Mouse (Mus musculus): ENCODE measurements around the gene Cmah. TPM values are rescaled to one million over a fixed set of nuclear protein-coding genes. Genes with fewer than 3 reads are reported as not detected.
A peak's percentile ranks its signal among the peaks of the same experiment; 100 is the strongest.

Gene Cmah
- polyA plus RNA-seq, 1 experiment from 2014 or later: 0.43 TPM

DNA sequence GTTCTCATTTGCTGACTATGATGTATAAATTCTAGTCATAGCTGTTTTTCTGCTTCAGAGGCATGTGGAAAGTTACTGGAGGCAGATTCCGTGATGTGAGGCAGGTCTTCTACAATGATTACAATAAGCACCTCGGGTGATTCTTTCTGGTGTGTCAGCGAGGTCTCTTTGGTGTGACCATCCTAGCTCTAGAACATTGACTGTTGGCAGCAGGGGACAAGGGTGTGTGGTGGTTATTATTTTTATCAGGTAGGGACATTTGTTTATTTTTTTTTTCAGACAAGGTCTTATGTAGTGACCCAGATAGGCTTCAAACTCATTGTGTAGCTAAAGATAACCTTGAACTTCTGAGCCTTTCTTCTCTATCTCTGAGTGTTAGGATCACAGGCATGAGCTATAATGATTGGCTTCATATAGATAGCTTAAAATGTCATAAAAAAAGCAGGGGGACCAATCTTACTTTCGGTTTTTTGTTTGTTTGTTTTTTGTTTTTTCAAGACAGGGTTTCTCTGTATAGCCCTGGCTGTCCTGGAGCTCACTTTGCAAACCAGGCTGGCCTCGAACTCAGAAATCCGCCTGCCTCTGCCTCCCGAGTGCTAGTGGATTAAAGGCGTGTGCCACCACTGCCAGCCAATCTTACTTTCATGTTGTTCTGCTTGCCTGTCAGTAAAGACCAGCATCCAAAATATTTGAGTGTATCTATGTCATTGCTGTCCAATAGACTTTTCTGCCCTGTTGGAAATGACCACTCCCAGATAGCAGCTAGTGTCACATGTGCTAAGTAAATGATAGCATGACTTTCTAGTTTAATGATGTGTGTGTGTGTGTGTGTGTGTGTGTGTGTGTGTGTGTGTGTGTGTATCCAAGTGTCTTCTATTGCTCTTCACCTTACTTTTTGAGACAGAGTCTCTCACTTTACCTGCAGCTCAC, 15.9 kb upstream of the Cmah start:
- Histone ChIP-seq H3K27me3 (ENCODE audit: control insufficient read depth, insufficient read depth, low read length) (no peaks in the 10 kb centered on the region), H3K4me2 (replicated peaks; ENCODE audit: low read depth, low read length) (no peak overlapping the region), H3K9me3 (ENCODE audit: control insufficient read depth, low read length) (no peaks in the 10 kb centered on the region), H3K36me3 (ENCODE audit: control insufficient read depth, insufficient read depth, low read length) (no peaks in the 10 kb centered on the region), H3K27ac (ENCODE audit: low read depth, low read length) (no peak overlapping the region), H3K4me1 (replicated peaks; ENCODE audit: control insufficient read depth, insufficient read depth, low read length) (no peaks in the 10 kb centered on the region), H3K9ac (ENCODE audit: low read depth, low read length) (no peak overlapping the region), H3K4me3 (ENCODE audit: low read depth, low read length) (no peak overlapping the region)
- ATAC-seq (ENCODE audit: low FRiP score): no peak
- no peak for DNase-seq (ENCODE audit: low spot score)
- 89% methylated on average over 8 of the region's 8 CpGs for WGBS

GRCm38 (mm10) chr13:24316563-24316962, 10.6 kb upstream of the Cmah start:
- Histone ChIP-seq H3K36me3 (ENCODE audit: control insufficient read depth, insufficient read depth, low read length) (no peaks in the 10 kb centered on the region), H3K9ac (ENCODE audit: low read depth, low read length) (no peak overlapping the region), H3K4me2 (replicated peaks; ENCODE audit: low read depth, low read length) (no peak overlapping the region), H3K9me3 (ENCODE audit: control insufficient read depth, low read length) (no peaks in the 10 kb centered on the region), H3K4me1 (replicated peaks; ENCODE audit: control insufficient read depth, insufficient read depth, low read length) (no peaks in the 10 kb centered on the region), H3K27ac (ENCODE audit: low read depth, low read length) (no peak overlapping the region), H3K4me3 (ENCODE audit: low read depth, low read length) (no peak overlapping the region), H3K27me3 (ENCODE audit: control insufficient read depth, insufficient read depth, low read length) (no peaks in the 10 kb centered on the region)
- ATAC-seq (ENCODE audit: low FRiP score) (no peak), DNase-seq (ENCODE audit: low spot score) (no peak)
- 85% methylated on average over 3 of the region's 3 CpGs for WGBS

DNA sequence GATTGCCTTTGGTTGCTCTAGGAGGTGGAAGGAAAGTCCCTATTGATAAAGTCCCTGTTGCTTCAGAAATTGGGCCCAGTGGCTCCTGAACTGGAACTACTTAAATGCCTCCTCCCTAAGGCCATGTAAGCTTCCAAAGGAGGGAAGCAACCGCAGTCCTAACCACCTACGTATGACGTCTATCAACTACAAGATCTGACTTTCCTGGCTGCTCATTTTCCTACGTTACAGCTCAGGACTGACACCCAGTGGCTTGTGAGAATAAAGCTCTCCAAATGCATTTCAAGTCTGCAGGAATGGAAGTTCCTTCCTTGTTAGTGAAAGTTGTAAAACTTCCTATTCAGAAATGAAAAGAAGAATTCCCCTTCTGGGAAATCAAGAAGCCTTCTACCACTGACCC, 8.6 kb upstream of the Cmah start:
- peak; percentile 40 for DNase-seq (ENCODE audit: low spot score)
- no peaks in the 10 kb centered on the region for H3K9me3 ChIP-seq (ENCODE audit: control insufficient read depth, low read length)

DNA sequence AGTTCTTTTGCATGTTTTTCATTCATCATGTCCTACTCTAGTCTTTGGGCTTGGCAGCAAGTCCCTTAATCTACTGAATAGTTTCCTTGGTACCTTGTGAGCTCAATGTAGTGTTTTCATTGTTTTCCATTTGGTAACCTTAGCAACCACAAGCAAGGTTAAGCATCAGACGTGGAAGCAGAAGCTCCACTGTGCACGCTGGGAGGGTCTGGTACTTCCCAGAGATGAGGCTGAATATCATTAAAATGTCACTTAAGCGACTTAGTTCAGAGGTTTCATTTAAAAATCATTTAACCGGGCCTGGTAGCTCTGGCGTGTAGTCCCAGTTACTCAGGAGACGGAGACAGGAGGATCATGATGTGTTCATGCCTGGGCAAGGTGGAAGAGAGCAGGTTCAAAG, 5.9 kb upstream of the Cmah start:
- Histone ChIP-seq H3K27me3 (ENCODE audit: control insufficient read depth, insufficient read depth, low read length) (no peaks in the 10 kb centered on the region), H3K27ac (ENCODE audit: low read depth, low read length) (no peak overlapping the region), H3K4me2 (replicated peaks; ENCODE audit: low read depth, low read length) (no peak overlapping the region), H3K9me3 (ENCODE audit: control insufficient read depth, low read length) (no peaks in the 10 kb centered on the region), H3K9ac (ENCODE audit: low read depth, low read length) (no peak overlapping the region), H3K36me3 (ENCODE audit: control insufficient read depth, insufficient read depth, low read length) (no peaks in the 10 kb centered on the region), H3K4me3 (ENCODE audit: low read depth, low read length) (no peak overlapping the region), H3K4me1 (replicated peaks; ENCODE audit: control insufficient read depth, insufficient read depth, low read length) (no peaks in the 10 kb centered on the region)
- WGBS: 69% methylated on average over 6 of the region's 6 CpGs
- DNase-seq (ENCODE audit: low spot score) (no peak), ATAC-seq (ENCODE audit: low FRiP score) (no peak)

More for the DNA sequence above, 8.6 kb upstream of the Cmah start:
- Histone ChIP-seq H3K4me2 (replicated peaks; ENCODE audit: low read depth, low read length) (no peak overlapping the region), H3K27ac (ENCODE audit: low read depth, low read length) (no peak overlapping the region), H3K9ac (ENCODE audit: low read depth, low read length) (no peak overlapping the region), H3K27me3 (ENCODE audit: control insufficient read depth, insufficient read depth, low read length) (no peaks in the 10 kb centered on the region), H3K36me3 (ENCODE audit: control insufficient read depth, insufficient read depth, low read length) (no peaks in the 10 kb centered on the region), H3K4me3 (ENCODE audit: low read depth, low read length) (no peak overlapping the region), H3K4me1 (replicated peaks; ENCODE audit: control insufficient read depth, insufficient read depth, low read length) (no peaks in the 10 kb centered on the region)
- no peak for ATAC-seq (ENCODE audit: low FRiP score)
- 35% methylated on average over 4 of the region's 4 CpGs for WGBS

- no peaks in the 10 kb centered on the region for H3K4me1 ChIP-seq (replicated peaks; ENCODE audit: control insufficient read depth, insufficient read depth, low read length)
- H3K4me3 ChIP-seq (ENCODE audit: low read depth, low read length): no peak overlapping the region
- ATAC-seq (ENCODE audit: low FRiP score): no peak
- H3K9me3 ChIP-seq (ENCODE audit: control insufficient read depth, low read length): no peaks in the 10 kb centered on the region
- H3K36me3 ChIP-seq (ENCODE audit: control insufficient read depth, insufficient read depth, low read length): no peaks in the 10 kb centered on the region
- H3K27ac ChIP-seq (ENCODE audit: low read depth, low read length): no peak overlapping the region
- H3K4me2 ChIP-seq (replicated peaks; ENCODE audit: low read depth, low read length): no peak overlapping the region
- no peak overlapping the region for H3K9ac ChIP-seq (ENCODE audit: low read depth, low read length)
- no peaks in the 10 kb centered on the region for H3K27me3 ChIP-seq (ENCODE audit: control insufficient read depth, insufficient read depth, low read length)
- DNase-seq (ENCODE audit: low spot score): no peak
- whole genome bisulfite sequencing: 86% methylated on average over 9 of the region's 9 CpGs
Observed at GRCm38 (mm10) chr13:24328036-24328817, 1.0 kb downstream of the Cmah start.

DNA sequence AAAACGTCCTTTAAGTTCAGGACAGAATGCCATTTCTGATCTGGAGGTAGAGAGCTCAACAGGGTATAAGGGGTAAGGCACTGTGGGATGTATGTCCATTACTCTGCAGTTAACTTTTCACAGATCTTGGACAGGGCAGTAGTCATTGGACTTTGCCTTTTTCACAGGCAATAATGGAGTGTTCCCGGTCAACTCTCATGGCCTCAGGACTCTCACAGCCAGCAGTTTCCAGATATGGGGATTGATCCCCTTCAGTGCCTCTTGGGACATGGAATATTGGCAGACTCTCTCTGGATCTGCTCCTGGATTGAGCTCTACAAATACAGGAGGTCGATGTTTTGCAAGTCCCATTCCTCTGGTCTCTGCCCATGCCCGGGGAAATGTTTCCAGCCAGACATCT, 2.9 kb downstream of the Cmah start:
- Histone ChIP-seq H3K27me3 (ENCODE audit: control insufficient read depth, insufficient read depth, low read length) (no peaks in the 10 kb centered on the region), H3K36me3 (ENCODE audit: control insufficient read depth, insufficient read depth, low read length) (no peaks in the 10 kb centered on the region), H3K27ac (ENCODE audit: low read depth, low read length) (no peak overlapping the region), H3K9me3 (ENCODE audit: control insufficient read depth, low read length) (no peaks in the 10 kb centered on the region), H3K4me1 (replicated peaks; ENCODE audit: control insufficient read depth, insufficient read depth, low read length) (no peaks in the 10 kb centered on the region), H3K4me2 (replicated peaks; ENCODE audit: low read depth, low read length) (no peak overlapping the region), H3K4me3 (ENCODE audit: low read depth, low read length) (no peak overlapping the region), H3K9ac (ENCODE audit: low read depth, low read length) (no peak overlapping the region)
- DNase-seq (ENCODE audit: low spot score) (no peak), ATAC-seq (ENCODE audit: low FRiP score) (no peak)
- 90% methylated on average over 4 of the region's 4 CpGs for WGBS

- Histone ChIP-seq H3K4me3 (ENCODE audit: low read depth, low read length) (no peak overlapping the region), H3K36me3 (ENCODE audit: control insufficient read depth, insufficient read depth, low read length) (no peaks in the 10 kb centered on the region), H3K27ac (ENCODE audit: low read depth, low read length) (no peak overlapping the region), H3K9ac (ENCODE audit: low read depth, low read length) (no peak overlapping the region), H3K9me3 (ENCODE audit: control insufficient read depth, low read length) (no peaks in the 10 kb centered on the region), H3K4me1 (replicated peaks; ENCODE audit: control insufficient read depth, insufficient read depth, low read length) (no peaks in the 10 kb centered on the region), H3K4me2 (replicated peaks; ENCODE audit: low read depth, low read length) (no peak overlapping the region), H3K27me3 (ENCODE audit: control insufficient read depth, insufficient read depth, low read length) (no peaks in the 10 kb centered on the region)
- ATAC-seq (ENCODE audit: low FRiP score): no peak
- no peak for DNase-seq (ENCODE audit: low spot score)
- 88% methylated on average over 7 of the region's 7 CpGs for WGBS
Observed at GRCm38 (mm10) chr13:24330836-24331523, 3.8 kb downstream of the Cmah start.

DNA sequence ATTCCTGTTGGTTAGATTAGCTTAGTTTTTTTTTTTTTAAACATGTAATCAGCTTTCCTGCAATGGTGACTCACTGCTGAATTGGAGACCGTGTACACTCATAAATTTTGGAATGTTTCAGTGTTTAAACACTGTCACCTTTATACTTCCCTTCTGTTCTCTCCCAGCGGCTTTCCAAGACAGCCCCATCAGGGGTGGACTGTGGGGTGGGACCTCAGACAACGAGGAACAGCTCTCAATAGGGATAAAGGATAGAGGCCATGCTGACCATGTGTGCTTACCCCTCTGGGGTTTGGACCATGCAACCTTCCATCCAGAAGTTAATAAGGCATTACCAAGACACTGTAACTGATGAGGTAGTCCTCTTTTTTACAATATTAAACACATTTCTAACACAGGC, 5.3 kb downstream of the Cmah start:
- Histone ChIP-seq H3K27me3 (ENCODE audit: control insufficient read depth, insufficient read depth, low read length) (no peaks in the 10 kb centered on the region), H3K36me3 (ENCODE audit: control insufficient read depth, insufficient read depth, low read length) (no peaks in the 10 kb centered on the region), H3K4me2 (replicated peaks; ENCODE audit: low read depth, low read length) (no peak overlapping the region), H3K9me3 (ENCODE audit: control insufficient read depth, low read length) (no peaks in the 10 kb centered on the region), H3K4me1 (replicated peaks; ENCODE audit: control insufficient read depth, insufficient read depth, low read length) (no peaks in the 10 kb centered on the region), H3K4me3 (ENCODE audit: low read depth, low read length) (no peak overlapping the region), H3K27ac (ENCODE audit: low read depth, low read length) (no peak overlapping the region), H3K9ac (ENCODE audit: low read depth, low read length) (no peak overlapping the region)
- WGBS: 67% methylated on average over 3 of the region's 3 CpGs
- ATAC-seq (ENCODE audit: low FRiP score) (no peak), DNase-seq (ENCODE audit: low spot score) (no peak)
